Mouse (Mus musculus) spleen, adult 2 months (tissue): Measurements from ENCODE around the gene Tll2.

Source experiments
- CTCF ChIP-seq: fragments of 200-500 bp; IDR thresholded peaks from 2 replicates; pipeline ENCODE4 v1.5.1; 2011; ENCODE audit warnings: mild to moderate bottlenecking, inconsistent platforms; ENCODE audit not compliant: insufficient read depth, insufficient read length, insufficient replicate concordance; ENCODE audit errors: extremely low read depth
- POLR2A ChIP-seq: fragments of 200-500 bp; IDR thresholded peaks from 2 replicates; pipeline ENCODE4 v1.6.1; 2011; ENCODE audit warnings: low read depth, low read length, inconsistent platforms

DNA sequence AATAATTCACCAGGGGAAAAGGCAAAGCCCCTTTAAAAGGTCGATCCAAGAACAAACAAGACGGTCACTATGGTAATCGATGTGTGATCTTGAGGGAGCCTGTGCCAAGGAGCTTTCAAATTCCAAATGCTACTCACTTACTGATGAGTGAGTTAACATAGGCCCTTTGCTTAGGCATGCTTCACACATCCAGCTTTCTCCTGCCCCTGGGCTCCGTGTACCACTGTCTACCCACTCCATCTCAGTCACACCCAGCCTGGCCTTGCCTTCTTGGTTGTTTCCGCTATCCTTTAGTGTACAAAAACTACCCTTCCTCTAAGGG lies 40.8 kb downstream of the Tll2 start:
- TF ChIP-seq POLR2A (no peak), CTCF (no peak)
